Mouse (Mus musculus): Measurements from ENCODE around the gene Unc5a.

Gene Unc5a

GRCm38 (mm10) chr13:54955695-54956471 is 6.7 kb downstream of the Unc5a start:
- peak; percentile 15 for DNase-seq (ENCODE audit: low read depth)

GRCm38 (mm10) chr13:54957281-54957680 is 8.1 kb downstream of the Unc5a start:
- no peak for DNase-seq (ENCODE audit: low read depth)

- no peak for DNase-seq (ENCODE audit: low read depth)
Measured at GRCm38 (mm10) chr13:54959059-54959701, 10.0 kb downstream of the Unc5a start.

- no peak for DNase-seq (ENCODE audit: low read depth)
Measured at GRCm38 (mm10) chr13:54959842-54960241, 10.6 kb downstream of the Unc5a start.

- no peak for DNase-seq (ENCODE audit: low read depth)
Measured at GRCm38 (mm10) chr13:54960491-54960890, 11.3 kb downstream of the Unc5a start.

GRCm38 (mm10) chr13:54965256-54965655 is 16.0 kb downstream of the Unc5a start:
- DNase-seq (ENCODE audit: low read depth) = no peak

- DNase-seq (ENCODE audit: low read depth) = no peak
Measured at GRCm38 (mm10) chr13:54967501-54967900, 18.3 kb downstream of the Unc5a start.

GRCm38 (mm10) chr13:54968636-54969035 is 19.4 kb downstream of the Unc5a start:
- no peak for DNase-seq (ENCODE audit: low read depth)

GRCm38 (mm10) chr13:54969513-54969912 is 20.3 kb downstream of the Unc5a start:
- DNase-seq (ENCODE audit: low read depth) = no peak

- DNase-seq (ENCODE audit: low read depth) = peak; percentile 49
Measured at GRCm38 (mm10) chr13:54970521-54971247, 21.5 kb downstream of the Unc5a start.

- DNase-seq (ENCODE audit: low read depth) = no peak
Measured at GRCm38 (mm10) chr13:54975546-54975945, 26.3 kb downstream of the Unc5a start.

GRCm38 (mm10) chr13:54978804-54979203 is 29.6 kb downstream of the Unc5a start:
- no peak for DNase-seq (ENCODE audit: low read depth)

GRCm38 (mm10) chr13:54980957-54981356 is 31.7 kb downstream of the Unc5a start:
- DNase-seq (ENCODE audit: low read depth) = no peak

GRCm38 (mm10) chr13:54983001-54983400 is 33.8 kb downstream of the Unc5a start:
- no peak for DNase-seq (ENCODE audit: low read depth)

GRCm38 (mm10) chr13:54983614-54984013 is 34.4 kb downstream of the Unc5a start:
- DNase-seq (ENCODE audit: low read depth) = no peak

- no peak for DNase-seq (ENCODE audit: low read depth)
Measured at GRCm38 (mm10) chr13:54987405-54987804, 38.2 kb downstream of the Unc5a start.

GRCm38 (mm10) chr13:54988181-54988760 is 39.1 kb downstream of the Unc5a start:
- DNase-seq (ENCODE audit: low read depth) = no peak

GRCm38 (mm10) chr13:54992215-54992614 is 43.0 kb downstream of the Unc5a start:
- DNase-seq (ENCODE audit: low read depth) = no peak

GRCm38 (mm10) chr13:54994576-54994975 is 45.4 kb downstream of the Unc5a start:
- no peak for DNase-seq (ENCODE audit: low read depth)

- no peak for DNase-seq (ENCODE audit: low read depth)
Measured at GRCm38 (mm10) chr13:54995161-54995560, 46.0 kb downstream of the Unc5a start.

GRCm38 (mm10) chr13:54997568-54997967 is 48.4 kb downstream of the Unc5a start:
- no peak for DNase-seq (ENCODE audit: low read depth)

- no peak for DNase-seq (ENCODE audit: low read depth)
Measured at GRCm38 (mm10) chr13:55000433-55000832, 51.2 kb downstream of the Unc5a start.

- DNase-seq (ENCODE audit: low read depth) = no peak
Measured at GRCm38 (mm10) chr13:55002090-55002489, 52.9 kb downstream of the Unc5a start.
